Mouse (Mus musculus): ENCODE data around the gene Rhebl1. TPM values are rescaled to one million over a fixed set of nuclear protein-coding genes. Genes with fewer than 3 reads are reported as not detected.

The Rhebl1 gene
- polyA plus RNA-seq, 1 experiment from 2014 or later: 10.3 TPM

DNA sequence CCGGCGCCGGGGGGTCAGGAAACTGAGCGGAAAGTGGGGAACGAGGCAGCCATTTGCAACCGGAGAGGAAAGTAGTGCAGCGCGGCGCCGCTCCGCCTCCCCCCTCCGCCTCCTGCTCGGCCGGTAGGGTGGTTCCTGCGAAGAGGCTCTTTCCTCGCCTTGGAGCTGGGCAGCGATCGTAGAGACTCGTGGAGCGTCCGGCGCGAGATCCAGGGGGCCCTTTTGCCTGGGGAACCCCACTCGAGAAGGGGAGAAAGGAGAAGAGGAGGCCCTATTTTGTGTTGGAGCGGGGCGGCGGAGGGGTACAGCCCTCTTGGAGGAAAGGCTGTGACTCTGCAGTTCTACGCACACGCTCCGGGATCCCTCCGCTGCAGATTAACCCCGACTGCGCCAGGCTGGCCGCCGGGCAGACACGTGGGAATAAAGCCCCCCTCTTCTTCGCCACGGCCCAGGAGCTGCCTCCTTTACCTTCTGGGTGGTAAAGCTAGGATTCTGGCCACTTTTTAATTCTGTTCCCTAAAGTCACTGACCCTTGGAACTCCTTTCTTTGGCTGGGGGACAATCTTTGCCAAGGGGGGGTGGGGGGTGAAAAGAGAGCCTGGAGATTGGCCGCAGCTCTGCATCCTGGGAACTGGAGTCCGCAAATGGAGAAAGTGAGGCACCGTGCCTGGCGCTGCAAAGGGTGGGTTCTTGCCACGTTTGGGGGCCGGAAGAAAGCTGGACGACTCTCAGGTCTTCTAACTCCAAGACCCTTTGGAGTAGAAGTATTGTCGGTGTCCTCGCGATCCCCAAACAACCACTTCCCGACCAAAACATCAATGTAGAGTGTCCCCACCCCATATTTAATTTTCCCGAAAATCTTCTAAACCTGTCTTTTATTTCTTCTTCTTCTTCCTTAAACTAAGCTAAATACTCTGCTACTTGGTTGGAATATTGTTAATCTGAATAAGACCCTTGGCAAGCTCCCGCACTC is 22.1 kb downstream of the Rhebl1 start:
- DNase-seq (ENCODE audit: low spot score): peak; percentile 95

DNA sequence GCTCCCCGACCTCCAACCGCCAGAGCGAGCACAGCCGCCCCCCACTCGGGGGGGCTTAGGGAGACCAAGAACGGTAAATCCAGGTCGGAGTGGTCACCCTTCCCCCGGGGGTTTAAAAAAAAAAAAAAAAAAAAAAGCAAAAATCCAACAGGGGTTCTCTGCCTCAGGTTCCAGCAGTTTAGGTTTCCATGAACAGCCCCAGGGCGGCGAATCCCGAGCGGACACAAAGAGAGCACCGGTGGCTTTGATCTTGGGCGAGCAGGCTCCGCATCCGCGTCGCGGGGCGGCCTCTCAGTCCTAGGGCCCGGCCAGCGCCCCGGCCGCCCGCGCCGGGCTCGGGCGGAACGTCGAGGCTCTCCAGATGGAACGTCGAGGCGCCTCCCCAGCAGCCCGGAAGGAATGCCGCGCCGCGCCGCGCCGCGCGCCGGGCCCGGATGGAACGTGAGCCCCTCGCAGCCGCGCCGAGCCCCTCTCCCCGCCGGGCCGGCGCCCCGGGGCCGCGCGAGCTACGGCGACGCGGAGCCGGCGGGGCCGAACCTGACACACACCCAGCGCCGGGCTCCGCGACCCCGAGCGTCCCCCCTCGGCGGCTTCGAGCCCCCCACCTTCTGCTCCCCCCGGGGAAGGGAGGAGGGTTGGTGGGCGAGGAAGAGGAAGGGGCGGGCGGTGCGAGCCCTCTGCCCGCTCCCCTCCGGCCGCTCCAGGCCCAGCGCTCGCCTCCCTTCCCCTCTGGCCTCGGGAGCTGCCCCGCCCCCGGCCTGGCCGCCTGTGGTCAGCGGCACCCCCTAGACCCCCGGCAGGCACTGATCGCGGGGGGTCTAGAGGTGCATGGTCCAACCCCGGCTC is 23.0 kb downstream of the Rhebl1 start, which contains the start of gene Kmt2d:
Gene Kmt2d (minus strand): TSS at position 135 of the 846 bp plus-strand sequence.
- DNase-seq (ENCODE audit: low spot score): peak; percentile 56

DNA sequence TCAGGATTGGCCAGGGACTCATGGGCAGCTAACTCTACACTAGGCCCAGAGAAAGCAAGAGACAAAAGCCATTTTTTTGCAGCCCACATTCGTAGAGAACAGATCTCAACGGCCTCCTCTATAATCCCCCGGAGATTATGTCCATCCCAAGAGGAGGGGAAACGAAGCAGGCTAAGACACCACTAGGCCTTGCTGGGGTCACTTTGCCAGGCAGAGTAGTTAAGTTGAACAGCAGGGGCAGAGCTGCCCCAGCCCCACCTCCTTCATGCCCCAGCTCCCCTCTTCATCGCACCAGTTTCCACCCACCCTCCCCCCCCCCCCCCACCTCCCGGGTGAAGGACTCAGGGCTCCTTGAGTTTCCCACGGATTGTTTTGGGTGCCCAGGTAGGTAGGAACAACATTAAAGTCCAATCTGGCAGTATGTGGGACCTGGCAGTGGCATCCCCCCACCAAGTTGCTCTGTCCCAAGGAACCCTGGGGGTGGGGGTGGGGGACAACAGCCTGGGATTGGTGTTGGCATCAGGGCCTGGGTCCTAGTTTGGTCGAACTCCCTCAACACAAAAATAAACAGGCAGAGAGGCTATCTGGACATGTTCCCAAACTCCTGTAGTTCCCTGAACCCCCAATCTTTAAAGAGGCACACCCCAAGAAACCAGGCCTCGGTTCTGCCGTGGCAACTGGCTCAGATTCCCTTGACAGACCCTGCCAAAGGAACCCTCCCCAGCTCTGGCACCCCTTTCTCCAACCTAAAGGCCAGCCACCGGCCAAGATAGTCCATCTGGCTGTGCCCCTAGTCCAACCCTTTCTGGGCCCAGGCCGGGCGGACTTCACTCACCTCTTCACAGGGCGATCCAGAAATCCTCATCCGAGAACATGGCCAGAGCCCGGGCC is 23.9 kb downstream of the Rhebl1 start:
- no peak for DNase-seq (ENCODE audit: low spot score)

DNA sequence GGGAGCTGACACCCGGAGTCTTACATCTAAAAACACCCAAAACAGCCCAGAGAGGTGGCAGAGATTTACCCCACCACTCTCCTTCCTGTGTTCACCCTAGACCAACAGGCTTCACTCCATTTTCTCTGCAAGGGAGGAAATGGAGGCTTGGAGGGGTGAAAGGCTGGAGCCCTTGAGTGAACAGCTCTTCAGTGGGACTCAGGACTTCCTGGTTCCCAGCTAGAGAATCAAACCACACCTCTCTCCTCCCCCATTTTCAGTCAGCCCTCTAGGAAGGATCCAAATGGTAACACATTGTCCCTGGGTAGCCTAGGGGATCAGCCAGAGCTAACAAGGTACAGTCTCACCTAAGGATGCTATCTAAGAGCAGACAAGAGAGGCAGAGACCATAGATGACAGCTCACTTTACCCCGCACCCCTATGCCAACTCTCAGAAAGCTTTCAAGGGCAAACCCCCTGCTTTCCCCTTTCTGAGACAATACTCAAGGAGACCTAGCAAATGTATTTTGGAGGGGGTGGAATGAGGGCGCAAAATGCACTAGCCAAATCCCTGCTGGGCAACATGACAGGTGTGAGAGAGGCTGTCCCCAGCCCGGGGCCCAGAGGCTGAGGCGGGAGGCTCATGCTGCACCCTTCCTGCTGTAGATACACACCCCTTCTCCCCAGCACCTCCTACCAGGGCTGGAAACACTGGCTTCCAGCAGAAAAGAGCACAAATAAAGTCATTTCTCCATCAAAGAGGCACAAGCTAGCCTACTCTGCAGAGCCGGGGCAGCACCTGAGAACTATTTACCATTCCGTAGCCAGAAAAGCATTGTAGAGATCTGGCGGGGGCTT is 24.8 kb downstream of the Rhebl1 start:
- peak; percentile 29 for DNase-seq (ENCODE audit: low spot score)

DNA sequence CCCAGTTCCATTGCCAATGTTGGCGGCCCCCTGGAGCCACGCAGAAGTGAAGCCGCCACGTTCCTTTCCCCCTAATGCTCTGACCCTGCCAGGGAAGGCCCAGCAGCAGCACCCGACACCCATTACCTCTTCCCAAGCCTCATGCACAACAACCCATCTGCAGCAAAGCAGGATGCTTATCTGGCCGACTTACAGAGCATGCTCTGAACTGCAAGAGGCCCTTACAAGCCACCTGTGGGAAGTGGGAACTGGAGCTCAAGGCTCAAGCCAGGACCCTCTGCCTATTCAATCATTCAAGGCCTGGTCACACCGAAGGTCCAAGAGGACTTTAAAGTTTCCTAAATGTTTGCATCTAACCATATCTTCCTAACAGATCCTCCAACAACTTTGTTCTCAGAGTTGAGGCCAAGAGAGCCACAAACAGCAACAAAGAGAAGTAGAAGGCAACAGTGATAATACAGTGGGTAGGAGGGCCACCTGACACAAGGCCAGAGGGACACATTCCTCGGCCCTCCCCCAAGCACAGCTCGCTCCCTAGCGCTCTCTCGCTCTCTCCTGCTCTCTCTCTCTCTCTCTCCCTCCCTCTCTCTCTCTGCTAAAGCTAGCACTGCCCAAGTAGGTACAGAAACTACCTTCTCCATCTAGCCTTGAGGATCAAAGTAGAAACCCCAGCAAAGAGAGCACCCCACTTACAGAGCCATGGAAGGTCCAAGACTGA is 25.8 kb downstream of the Rhebl1 start:
- no peak for DNase-seq (ENCODE audit: low spot score)

DNA sequence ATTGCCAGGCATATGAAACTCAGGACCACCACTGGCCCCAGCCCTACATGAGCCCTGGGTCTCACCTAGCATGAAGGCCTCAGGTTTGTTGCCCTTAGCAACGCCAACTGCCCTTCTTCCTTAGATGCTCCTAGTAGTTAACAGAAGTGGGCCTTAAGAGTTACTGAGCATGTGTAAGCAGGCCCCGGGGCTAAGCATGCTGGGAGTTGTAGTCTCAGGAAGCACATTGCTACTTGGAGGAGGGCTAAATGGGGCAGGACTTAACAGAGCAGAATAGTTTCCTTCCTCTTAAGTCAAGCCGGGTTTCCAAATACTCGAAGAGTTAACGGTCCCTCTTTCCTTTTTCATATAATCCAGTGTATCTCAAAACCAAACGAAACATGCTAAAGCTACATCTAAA is 27.0 kb downstream of the Rhebl1 start:
- DNase-seq (ENCODE audit: low spot score): peak; percentile 79

DNA sequence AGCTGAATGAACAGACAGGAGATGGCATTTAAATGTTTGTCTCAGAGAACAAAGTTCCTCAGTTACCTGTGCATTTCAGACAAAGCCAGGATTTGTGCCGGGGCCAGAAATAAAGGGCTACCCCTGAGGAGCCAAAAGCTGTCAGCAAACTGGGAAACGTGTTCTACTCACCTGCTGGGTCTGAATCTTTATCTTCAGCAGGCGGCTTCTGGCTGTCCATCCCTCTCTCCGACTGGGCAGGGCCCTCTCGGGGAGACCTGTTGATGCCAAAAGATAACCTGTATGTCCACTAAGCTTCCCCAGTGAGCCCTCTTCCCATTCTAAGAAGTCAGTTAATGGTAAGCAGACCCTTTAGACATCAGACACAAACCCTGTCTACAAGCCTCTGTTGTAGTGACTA is 27.8 kb downstream of the Rhebl1 start:
- DNase-seq (ENCODE audit: low spot score): no peak

DNA sequence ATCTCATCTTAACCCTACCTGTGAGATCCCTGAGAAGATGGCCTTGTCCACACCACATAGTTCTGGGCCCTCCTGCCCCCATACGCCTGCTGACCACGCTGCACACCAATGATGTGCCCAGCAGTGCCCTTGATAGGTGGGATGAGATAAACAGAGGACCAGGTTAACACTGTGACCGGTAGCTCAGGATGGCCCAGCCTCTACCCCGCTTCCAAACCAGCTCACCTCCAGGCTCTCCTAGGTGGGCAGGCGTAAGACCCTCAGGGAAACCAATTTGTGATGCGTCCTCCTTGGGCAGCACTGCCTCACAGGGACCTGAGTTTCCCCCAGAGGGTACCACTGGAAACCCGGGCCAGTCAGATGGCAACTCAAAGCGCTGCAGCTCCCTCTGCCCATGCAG is 28.6 kb downstream of the Rhebl1 start:
- DNase-seq (ENCODE audit: low spot score): no peak

DNA sequence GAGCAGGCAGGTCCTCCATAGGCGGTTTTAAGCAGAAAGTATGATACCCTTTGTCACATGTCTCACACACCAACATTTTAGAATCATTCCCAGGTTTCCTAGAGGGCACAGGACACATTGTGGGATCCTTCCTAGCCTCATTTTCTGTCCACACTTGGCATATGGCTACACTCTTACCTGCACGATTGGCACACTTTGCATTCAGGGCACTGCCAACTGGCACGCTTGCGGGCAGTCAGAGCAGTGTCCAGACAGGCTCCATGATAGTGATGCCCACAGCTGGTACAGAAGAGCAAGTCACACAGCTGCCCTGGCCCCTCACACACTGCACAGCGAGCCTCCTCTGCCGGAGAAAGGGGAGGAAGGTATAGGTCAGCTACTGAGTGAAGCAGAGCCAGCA is 29.4 kb downstream of the Rhebl1 start:
- DNase-seq (ENCODE audit: low spot score): no peak

DNA sequence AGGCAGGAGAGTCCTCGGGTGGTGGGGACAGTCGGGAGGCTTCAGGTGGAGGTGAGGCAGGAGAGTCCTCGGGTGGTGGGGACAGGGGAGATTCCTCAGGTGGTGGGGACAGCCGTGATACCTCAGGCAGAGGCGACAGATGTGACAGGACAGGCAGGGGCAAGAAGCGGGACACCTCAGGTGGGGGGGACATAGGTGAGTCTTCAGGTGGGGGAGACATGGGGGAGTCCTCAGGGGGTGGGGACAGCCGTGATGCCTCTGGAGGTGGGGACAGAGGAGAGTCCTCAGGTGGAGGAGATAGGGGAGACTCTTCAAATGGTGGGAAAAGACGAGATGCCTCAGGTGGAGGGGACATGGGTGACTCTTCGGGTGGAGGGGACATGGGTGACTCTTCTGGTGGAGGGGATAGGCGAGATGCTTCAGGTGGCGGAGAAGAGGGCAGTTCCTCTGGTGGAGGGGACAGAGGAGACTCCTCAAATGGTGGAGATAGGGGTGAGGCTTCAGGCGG is 30.8 kb downstream of the Rhebl1 start:
- DNase-seq (ENCODE audit: low spot score): no peak

DNA sequence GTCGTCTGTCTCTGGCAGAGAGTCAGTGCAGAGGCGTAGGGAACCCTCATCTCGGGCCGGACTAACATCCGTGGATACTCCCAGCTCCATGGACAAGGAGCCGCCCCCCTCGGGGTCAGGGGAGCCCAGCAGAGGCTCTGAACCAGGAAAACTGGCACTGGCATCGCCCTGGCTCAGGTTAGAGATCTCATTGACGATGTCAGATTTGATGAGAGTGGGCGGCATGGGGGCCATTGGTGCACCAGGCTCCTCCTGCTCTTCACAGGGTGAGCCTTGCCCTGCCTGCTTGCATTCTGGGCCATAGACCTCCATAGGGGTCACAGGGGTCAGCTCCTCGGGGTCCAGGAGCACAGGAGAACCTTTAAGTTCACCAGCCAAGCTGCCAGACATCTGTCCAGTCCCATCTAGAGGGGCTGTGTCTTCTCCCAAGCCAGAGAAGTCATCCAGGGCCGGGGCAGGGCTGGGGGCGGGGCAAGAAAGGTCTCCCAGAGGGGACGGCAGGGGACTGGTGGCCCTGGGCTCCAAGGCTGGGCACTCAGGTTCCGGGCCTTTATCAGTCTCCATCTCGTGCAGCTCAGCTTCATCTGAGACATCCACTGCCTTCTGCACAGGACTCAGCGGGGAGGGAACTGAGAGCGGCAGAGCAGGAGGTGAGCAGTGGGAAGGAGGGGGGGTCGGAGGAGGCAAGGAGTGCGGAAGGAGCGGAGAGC is 32.5 kb downstream of the Rhebl1 start:
- no peak for DNase-seq (ENCODE audit: low spot score)

DNA sequence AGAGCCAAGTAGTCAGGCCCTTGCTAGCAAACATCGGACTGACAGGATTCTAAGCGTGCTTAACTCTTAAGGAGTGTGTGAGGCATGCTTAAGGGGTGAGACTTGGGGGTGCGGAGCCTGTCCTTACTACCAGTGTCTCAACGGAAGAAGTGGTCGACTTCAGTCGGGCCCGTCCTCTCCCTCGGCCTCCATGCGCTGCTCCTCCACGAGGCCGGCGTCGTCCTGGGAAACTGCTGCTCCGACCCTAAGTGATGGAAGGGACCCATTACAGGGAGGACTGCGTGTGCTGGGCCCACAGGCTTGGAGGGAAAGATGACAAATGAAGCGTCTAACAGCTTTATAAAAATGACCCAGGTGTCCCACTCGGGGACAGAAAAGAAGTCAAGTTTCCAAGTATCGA is 33.4 kb downstream of the Rhebl1 start:
- no peak for DNase-seq (ENCODE audit: low spot score)

DNA sequence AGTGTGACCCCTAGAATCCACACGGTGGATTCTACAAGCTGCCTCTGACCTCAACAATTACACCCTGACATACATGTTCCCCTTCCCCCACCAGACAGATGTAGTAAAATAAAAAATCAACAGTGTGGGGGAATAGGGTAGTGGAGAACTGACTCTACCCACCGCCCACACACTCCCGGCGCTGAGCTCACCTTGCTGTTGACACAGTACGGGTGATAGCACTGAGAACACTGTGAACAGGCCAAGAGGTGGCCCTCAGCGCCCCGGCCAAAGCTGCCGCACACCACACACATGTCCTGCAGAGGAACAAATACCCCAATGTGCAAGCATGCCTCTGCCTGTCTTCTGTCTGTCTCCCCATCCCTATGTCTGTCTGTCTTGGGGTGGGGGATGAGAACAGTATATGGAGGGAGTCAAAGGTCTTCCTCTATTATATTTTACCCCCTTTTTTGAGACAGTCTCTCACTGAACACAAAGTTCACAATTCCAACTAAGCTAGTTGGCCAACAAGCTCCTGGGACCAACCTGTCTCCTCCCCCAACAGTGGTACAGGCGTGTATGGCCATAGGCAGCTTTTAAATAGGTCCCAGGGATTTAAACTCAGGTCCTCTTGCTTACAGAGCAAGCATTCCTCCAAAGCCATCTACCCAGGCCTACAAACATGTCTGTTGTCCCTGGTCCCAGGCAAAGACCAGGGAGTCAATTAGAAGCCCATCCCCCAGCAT is 34.9 kb downstream of the Rhebl1 start:
- DNase-seq (ENCODE audit: low spot score): no peak

DNA sequence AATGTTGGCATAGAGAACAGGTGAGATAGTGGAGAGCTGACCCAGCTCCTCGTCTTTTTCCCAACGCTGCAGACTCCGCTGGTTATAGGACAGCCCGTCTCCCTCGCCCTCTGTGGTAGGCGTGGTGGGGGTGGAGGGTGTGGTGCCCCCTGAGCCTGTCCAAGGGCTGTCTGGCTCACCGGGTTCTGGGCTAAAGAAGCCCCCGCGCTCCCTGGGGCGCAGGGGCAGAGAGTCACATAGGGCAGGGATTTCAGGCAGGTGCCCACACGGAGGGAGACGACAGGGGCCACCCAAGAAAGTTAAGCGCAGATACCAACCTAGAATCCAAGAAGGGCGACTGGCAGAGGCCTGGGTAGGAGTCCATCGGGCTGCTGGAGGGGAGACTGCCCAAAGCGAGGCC is 40.1 kb downstream of the Rhebl1 start:
- no peak for DNase-seq (ENCODE audit: low spot score)

DNA sequence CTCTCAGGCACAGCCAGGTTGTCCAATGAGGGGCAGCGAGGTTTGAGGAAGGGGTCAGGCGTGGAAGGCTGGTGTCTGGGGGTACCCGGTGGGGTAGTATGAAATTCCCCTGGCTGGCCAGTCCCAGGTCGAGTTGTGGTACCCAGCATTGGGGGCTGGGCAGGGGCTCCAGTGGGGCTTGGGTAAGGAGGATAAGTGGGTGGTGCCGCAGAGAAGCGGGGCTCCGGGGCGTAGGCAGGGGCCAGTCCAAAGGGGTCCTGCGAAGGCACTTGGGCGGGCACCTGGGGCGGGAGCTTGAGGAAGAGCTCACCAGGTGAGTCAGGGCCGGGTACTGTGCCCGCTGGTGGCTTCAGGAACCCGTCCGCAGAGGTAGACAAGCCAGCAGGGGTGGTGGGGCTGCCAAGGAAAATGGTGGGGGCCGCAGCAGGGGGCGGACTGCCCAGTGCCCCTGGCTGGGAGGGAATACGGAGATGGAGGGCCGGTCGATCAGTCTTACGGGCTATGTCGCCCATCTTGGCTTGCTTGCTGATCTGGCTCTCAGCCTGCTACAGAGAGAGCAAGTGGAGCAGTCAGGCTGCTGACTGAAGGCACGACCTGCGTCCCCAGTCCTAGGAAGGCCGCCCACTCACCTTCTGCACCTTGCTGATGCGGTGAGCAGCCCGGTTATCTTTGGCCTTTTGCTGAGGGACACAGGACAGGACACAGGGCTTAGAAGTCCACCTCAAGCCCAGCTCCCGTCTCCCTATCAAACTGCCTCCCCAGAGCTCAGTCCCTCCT is 41.0 kb downstream of the Rhebl1 start:
- no peak for DNase-seq (ENCODE audit: low spot score)

DNA sequence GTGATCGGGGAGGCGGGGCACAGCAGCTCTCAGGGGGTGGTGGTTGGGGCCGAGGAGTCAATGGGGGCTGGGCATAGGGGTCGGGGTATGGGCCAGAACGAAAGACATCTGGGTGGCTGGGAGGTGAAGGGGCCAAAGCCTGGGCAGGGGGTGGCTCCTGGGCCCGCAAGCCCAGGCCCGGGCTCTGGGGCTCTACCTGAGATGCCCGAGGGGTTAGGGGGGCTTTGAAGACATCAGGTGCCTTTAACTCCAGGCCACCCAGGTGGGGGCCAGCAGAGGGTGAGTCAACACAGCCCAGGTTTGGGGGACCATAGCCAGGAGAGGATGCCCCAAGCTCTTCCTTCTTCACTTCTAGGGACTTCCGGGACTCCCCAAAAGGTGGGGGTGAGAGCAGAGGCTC is 41.6 kb downstream of the Rhebl1 start:
- no peak for DNase-seq (ENCODE audit: low spot score)

DNA sequence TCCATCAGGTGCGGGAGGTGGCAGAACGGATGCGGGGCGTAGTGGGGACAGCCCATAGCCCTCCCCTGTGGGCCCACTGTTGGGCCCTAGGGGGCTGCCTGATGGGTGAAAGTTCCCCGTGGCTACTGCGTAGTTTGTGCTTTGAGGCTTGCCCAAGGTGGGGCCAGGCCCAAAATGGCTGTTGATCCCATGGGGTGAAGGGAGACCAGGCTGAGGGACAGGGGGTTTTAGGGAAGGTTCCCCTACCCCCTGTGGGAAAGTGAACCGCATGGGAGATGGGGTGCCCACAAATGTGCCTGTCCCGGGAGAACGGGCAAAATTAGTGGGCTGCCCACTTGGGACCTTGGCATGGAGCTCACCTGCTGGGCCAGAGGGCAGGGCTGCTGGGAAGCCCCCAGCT is 42.3 kb downstream of the Rhebl1 start:
- DNase-seq (ENCODE audit: low spot score): no peak
